Mouse (Mus musculus) right cerebral cortex, postnatal 25 days (tissue): ENCODE results near the gene Pld5.

ENCODE experiments used
- DNase-seq: peaks from one replicate; pipeline ENCODE4 v3.0.0; 2022

The Pld5 gene

GRCm38 (mm10) chr1:175936282-175936737 is 338.8 kb downstream of the Pld5 start:
- peak; percentile 49 for DNase-seq

- DNase-seq = no peak
These were observed 343.7 kb downstream of the Pld5 start for GRCm38 (mm10) chr1:175931391-175931790.

- peak; percentile 73 for DNase-seq
These were observed 351.0 kb downstream of the Pld5 start for GRCm38 (mm10) chr1:175923848-175924787.

- DNase-seq = no peak
These were observed 354.0 kb downstream of the Pld5 start for GRCm38 (mm10) chr1:175921091-175921490.

- no peak for DNase-seq
These were observed 355.1 kb downstream of the Pld5 start, which contains the start of gene Gm38100 for GRCm38 (mm10) chr1:175920029-175920428. Gene Gm38100 (plus strand): TSS chr1:175920329.

GRCm38 (mm10) chr1:175913728-175914303 is 361.3 kb downstream of the Pld5 start:
- no peak for DNase-seq
